Mouse (Mus musculus) G1E (cell line): ENCODE measurements around the gene Zbtb17. TPM values are rescaled to one million over a fixed set of nuclear protein-coding genes. Genes with fewer than 3 reads are reported as not detected.

ENCODE experiments used
- ATAC-seq: 2 replicates; pipeline ENCODE4 v1.8.0; 2016; ENCODE audit warnings: mild to moderate bottlenecking; ENCODE audit not compliant: insufficient number of reproducible peaks, poor library complexity, low FRiP score, severe bottlenecking; ENCODE audit errors: extremely low read depth
- DNase-seq: peaks from one replicate; pipeline ENCODE4 v3.0.0; 2012; ENCODE audit warnings: low spot score
- H3K27me3 ChIP-seq: 2 replicates; pipeline ENCODE4 v1.6.1; 2012; ENCODE audit warnings: mild to moderate bottlenecking, low read length, inconsistent platforms; ENCODE audit not compliant: insufficient read depth
- H3K36me3 ChIP-seq: replicated peaks from 2 replicates; pipeline ENCODE3; 2012; ENCODE audit warnings: mild to moderate bottlenecking, inconsistent platforms
- H3K4me1 ChIP-seq: 2 replicates; pipeline ENCODE4 v1.6.1; 2012; ENCODE audit warnings: low read depth, low read length, inconsistent platforms, mixed read lengths; ENCODE audit not compliant: insufficient read depth
- H3K4me3 ChIP-seq: 2 replicates; pipeline ENCODE4 v1.5.1; 2012; ENCODE audit warnings: low read depth, mild to moderate bottlenecking, inconsistent platforms, low read length, moderate library complexity, mixed read lengths
- H3K9me3 ChIP-seq: replicated peaks from 2 replicates; pipeline ENCODE4 v1.6.1; 2012; ENCODE audit warnings: inconsistent platforms
- CTCF ChIP-seq: IDR thresholded peaks from 2 replicates; pipeline ENCODE4 v1.5.1; 2012; ENCODE audit warnings: low read depth, low read length, inconsistent platforms, mixed read lengths
- GATA1 ChIP-seq: IDR thresholded peaks from 2 replicates; pipeline ENCODE4 v1.6.1; 2012; ENCODE audit warnings: borderline replicate concordance, low read length, inconsistent platforms, mixed read lengths
- GATA2 ChIP-seq: IDR thresholded peaks from 2 replicates; pipeline ENCODE4 v1.6.1; 2012; ENCODE audit warnings: low read depth, low read length, inconsistent platforms, borderline replicate concordance
- POLR2AphosphoS5 ChIP-seq: IDR thresholded peaks from 2 replicates; pipeline ENCODE4 v1.6.1; 2012; ENCODE audit warnings: low read depth, low read length, inconsistent platforms; ENCODE audit not compliant: insufficient replicate concordance
- TAL1 ChIP-seq: conservative IDR thresholded peaks from 2 replicates; pipeline ENCODE4 v1.6.1; 2012; ENCODE audit warnings: low read depth, low read length, inconsistent platforms, mixed read lengths
- polyA plus RNA-seq: library from polyadenylated mRNA; stranded (reverse); fragments of >175 nt; gene quantifications from 2 replicates; pipeline ENCODE4 v1.2.3, GENCODE M21; 2012
- total RNA-seq, 2 experiments: library from RNA; stranded (forward) in 1 of 2; stranded (reverse) in 1 of 2; fragments of 200-1000 nt in 1 of 2; fragments of >200 nt in 1 of 2; fragmentation: Nextera tagmentation in 1 of 2; gene quantifications; 2 replicates each; pipeline ENCODE4 v1.2.3; 2014 to 2017

Zbtb17 gene
- total and polyA plus RNA-seq, 3 experiments: 10.9 to 51.4 (median 15.9) TPM

DNA sequence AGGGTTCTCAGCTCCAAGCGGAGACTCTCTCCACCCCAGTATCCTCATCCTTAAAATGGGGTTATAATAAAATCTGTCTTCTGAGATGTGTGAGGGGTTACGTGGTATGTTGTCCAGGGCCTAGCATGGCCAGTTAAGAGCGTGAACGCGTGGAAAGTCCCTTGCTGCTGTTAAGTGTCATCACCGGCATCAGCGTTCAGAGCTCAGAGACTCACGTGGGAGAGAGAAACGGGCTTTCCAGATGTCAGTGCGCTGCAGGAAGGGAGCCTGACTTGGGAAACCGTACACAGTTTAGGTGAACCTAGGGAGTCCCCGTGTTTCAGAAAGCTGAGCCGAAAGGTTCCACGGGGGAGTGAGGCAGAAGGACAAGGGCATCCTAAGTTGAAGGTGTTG is 870 bp downstream of the Zbtb17 start:
- Histone ChIP-seq H3K27me3 (no peaks in the 10 kb centered on the region), H3K4me1 (peaks cover 34% of the 10 kb centered on the region), H3K9me3 (no peaks in the 10 kb centered on the region), H3K36me3 (peaks cover 38% of the 10 kb centered on the region), H3K4me3 (peak overlapping the region; percentile 92)
- ATAC-seq (no peak), DNase-seq (no peak)
- TF ChIP-seq TAL1 (no peak), POLR2AphosphoS5 (no peak), GATA1 (no peak), CTCF (no peak), GATA2 (no peak)

- Histone ChIP-seq H3K9me3 (no peaks in the 10 kb centered on the region), H3K27me3 (no peaks in the 10 kb centered on the region), H3K4me3 (no peak overlapping the region), H3K36me3 (peaks cover 42% of the 10 kb centered on the region), H3K4me1 (peaks cover 38% of the 10 kb centered on the region)
- ATAC-seq: no peak
- TF ChIP-seq POLR2AphosphoS5 (no peak), CTCF (no peak), GATA1 (no peak), GATA2 (no peak), TAL1 (no peak)
- no peak for DNase-seq
These were observed 1.8 kb downstream of the Zbtb17 start for GRCm38 (mm10) chr4:141446211-141446610.

DNA sequence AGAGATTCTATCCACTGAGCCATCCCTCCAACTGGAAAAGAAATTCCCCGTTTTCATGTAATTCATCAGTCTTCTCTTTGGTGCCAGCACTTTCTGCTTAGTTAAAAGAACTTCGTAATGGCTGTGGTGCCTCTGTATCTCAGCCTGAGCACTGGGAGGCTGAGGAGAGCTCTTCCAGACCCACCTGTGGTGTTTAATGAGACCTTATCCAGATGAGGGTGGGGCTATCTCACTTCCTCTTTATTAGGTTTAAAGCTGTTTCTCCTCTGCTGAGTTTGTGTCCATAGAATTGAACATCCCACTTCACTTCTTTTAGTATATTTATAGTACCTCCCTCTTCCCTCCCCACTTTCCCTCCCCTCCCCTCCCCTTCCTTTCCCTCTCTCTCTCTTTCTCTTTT is 6.8 kb downstream of the Zbtb17 start:
- H3K36me3 ChIP-seq: peaks cover 86% of the 10 kb centered on the region

GRCm38 (mm10) chr4:141451916-141452450 is 7.5 kb downstream of the Zbtb17 start:
- ATAC-seq: no peak
- H3K4me1 ChIP-seq: peaks cover 26% of the 10 kb centered on the region
- TF ChIP-seq TAL1: no peak
- no peak for TF ChIP-seq CTCF
- no peak for TF ChIP-seq GATA1
- no peak for TF ChIP-seq POLR2AphosphoS5
- TF ChIP-seq GATA2: no peak
- no peaks in the 10 kb centered on the region for H3K9me3 ChIP-seq
- no peak for DNase-seq
- H3K36me3 ChIP-seq: peaks cover 84% of the 10 kb centered on the region
- H3K27me3 ChIP-seq: no peaks in the 10 kb centered on the region
- H3K4me3 ChIP-seq: no peak overlapping the region

More for the DNA sequence above, 6.8 kb downstream of the Zbtb17 start:
- TF ChIP-seq TAL1: no peak
- no peak for TF ChIP-seq POLR2AphosphoS5
- TF ChIP-seq CTCF: no peak
- no peak for TF ChIP-seq GATA2
- no peak for TF ChIP-seq GATA1
- no peak overlapping the region for H3K4me3 ChIP-seq
- no peaks in the 10 kb centered on the region for H3K9me3 ChIP-seq
- peaks cover 31% of the 10 kb centered on the region for H3K4me1 ChIP-seq
- peak; percentile 71 for DNase-seq
- no peaks in the 10 kb centered on the region for H3K27me3 ChIP-seq
- ATAC-seq: peak; percentile 81

- H3K4me1 ChIP-seq: peaks cover 34% of the 10 kb centered on the region
- ATAC-seq (no peak), DNase-seq (no peak)
These were observed 10.3 kb downstream of the Zbtb17 start for GRCm38 (mm10) chr4:141454581-141455350.

DNA sequence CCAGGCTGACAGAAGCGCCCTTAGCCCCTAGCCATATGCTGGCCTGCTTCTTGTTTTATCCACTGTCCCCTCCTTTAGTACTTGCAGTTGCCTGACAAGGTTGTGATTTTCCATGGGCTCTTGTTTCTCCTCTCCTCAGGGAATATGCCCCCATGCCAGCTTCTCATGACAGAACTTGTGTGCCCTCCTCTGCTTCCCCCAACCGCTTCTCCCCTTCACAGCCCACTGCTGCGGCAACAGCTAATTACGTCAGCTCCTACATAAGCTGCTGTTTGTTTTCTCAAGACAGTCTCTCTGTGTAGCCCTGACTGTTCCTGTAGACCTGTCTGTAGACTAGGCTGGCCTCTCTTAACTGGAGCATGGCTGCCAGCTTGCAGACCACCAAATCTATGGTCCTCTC is 11.1 kb downstream of the Zbtb17 start:
- Histone ChIP-seq H3K36me3 (peaks cover 85% of the 10 kb centered on the region), H3K4me1 (peaks cover 29% of the 10 kb centered on the region), H3K4me3 (no peak overlapping the region), H3K27me3 (no peaks in the 10 kb centered on the region), H3K9me3 (no peaks in the 10 kb centered on the region)
- no peak for TF ChIP-seq POLR2AphosphoS5
- no peak for TF ChIP-seq GATA2
- no peak for TF ChIP-seq GATA1
- TF ChIP-seq TAL1: no peak
- no peak for TF ChIP-seq CTCF
- DNase-seq (no peak), ATAC-seq (no peak)

More at GRCm38 (mm10) chr4:141454581-141455350, 10.3 kb downstream of the Zbtb17 start:
- H3K27me3 ChIP-seq: no peaks in the 10 kb centered on the region
- TF ChIP-seq GATA2 (no peak), CTCF (no peak), POLR2AphosphoS5 (no peak), GATA1 (no peak), TAL1 (no peak)
- H3K4me3 ChIP-seq: no peak overlapping the region
- peaks cover 82% of the 10 kb centered on the region for H3K36me3 ChIP-seq
- H3K9me3 ChIP-seq: no peaks in the 10 kb centered on the region
